Mouse (Mus musculus) urinary bladder, postnatal 4 days (tissue): ENCODE measurements at regions not wholly inside any gene's neighbourhood (a gene's known extent, or its start where the extent isn't known, plus 50 kb on each side); places are given as distances from the start of the nearest gene placed in this dataset.

Experiments
- DNase-seq, 2 experiments: peaks; one replicate each; pipeline ENCODE4 v3.0.0; 2021 to 2022; ENCODE audit warnings: low spot score in 2 of 2

DNA sequence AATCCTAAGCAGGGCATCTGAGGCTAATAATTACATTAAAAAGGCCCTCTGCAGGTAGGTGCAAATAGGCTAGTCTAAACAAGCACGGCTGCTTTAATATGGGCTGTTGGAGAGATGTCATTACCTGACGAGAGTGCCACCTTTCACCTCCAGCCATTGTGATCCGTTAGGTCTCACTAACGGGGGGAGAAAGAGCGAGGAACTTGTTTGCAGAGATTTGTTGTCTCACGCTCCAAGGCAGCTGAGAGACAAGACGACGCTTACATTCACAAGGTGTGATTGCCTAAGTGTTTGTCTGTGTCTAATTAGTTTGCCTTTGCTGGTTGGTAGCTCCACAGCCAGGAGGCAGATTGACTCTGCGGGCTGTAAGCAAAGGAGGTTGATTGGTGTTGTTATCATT lies 180.3 kb downstream of the Zfp326 start:
- DNase-seq: no peak

- DNase-seq: no peak
Observed at GRCm38 (mm10) chr5:106055221-106055620, 178.9 kb downstream of the Zfp326 start.

- DNase-seq: no peak
Observed at GRCm38 (mm10) chr5:106051026-106051425, 174.7 kb downstream of the Zfp326 start.

DNA sequence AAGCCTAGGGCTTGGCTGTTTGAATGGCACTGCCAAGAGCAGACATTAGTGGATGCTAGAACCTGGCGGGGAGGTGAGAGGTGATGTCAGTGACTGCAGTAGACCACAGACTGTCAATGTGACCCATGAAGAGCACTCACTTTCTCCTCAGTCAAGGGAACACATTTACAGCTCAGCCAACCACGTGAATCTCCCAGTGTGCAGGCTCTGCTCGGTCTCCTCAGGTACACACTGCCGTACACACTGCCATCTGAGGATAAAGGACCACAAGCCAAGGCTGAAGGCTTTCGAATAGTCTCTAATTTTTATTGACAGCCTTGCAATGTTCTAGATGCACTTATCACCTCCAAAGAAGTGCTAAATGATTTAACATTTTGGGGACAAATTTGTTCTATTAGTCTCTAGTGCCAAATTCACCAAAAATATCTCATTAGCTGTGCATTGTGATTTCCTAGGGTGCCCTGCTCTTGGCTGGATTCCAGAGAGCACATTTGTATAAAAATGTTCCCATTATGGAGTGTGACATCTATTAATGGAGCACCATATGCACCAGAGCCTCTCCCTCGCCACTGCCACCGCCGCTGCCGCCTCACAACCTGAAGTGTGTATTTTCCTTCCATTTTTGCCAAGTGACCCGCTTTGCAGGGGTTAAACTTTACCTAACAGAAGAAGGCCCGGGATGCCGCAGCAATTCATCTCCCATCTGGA lies 168.7 kb downstream of the Zfp326 start:
- DNase-seq: no peak

DNA sequence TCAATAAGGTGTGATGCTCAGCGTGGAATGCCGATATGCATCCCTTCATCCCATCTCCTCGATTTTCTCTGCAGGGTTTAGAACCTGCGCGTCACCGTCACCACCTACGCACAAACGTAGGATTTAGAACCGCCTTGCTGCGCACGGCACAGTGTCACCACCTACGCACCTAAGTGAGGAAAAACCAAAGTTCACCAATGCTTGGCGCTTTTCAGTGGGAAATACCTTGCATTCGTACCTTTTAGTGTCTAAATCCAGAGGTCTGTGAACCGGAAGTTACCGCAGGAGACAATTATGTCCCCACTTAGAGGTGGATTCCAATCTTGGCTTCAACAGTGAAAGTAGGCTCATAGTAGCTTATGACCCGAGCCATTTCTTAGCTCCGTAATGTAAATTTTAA lies 162.0 kb downstream of the Zfp326 start:
- DNase-seq: no peak

DNA sequence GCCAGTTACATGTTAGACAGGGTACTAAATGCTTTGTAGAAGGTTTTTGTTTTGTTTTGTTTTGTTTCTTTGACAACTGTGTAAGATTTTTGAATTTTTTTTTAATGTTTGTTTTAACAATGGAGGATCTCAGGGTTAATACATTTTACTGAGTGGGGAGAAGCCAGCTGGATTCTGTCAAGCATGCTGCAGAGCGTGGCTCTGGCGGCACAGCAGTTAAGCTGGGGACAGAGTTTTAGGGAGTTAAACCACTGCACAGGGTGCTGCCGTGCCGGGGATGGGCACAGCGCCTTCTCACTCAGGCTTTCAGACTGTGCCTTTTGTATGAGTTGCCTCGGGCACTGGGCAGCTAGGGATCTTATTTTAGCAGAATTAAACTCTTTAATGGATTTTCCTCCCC lies 159.8 kb downstream of the Zfp326 start:
- DNase-seq: no peak

GRCm38 (mm10) chr5:106032956-106033355 lies 156.6 kb downstream of the Zfp326 start:
- DNase-seq: no peak

DNA sequence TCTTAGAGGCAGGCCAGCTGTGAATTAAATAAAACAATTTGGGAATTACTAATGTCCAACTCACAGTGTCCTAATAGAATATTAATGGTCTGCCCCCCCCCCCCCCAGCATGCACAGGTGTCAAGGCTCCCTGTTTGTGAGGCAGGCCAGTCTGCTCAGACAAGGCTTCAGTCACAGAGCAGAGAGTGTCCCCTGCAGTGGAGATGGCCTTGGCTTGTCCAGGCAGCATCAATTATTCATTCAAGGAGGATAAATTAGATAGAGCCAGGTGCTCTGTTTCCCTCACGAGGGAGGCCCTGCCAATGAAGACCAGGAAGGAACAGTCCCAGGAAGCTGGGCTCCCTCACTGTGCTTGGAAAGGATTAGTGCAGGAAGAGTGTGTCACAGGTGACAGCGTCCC lies 150.5 kb downstream of the Zfp326 start:
- no peak for DNase-seq

GRCm38 (mm10) chr5:106004292-106004917 lies 128.0 kb downstream of the Zfp326 start:
- DNase-seq: no peak

- no peak for DNase-seq
Observed at GRCm38 (mm10) chr5:106003321-106004291, 127.2 kb downstream of the Zfp326 start.

DNA sequence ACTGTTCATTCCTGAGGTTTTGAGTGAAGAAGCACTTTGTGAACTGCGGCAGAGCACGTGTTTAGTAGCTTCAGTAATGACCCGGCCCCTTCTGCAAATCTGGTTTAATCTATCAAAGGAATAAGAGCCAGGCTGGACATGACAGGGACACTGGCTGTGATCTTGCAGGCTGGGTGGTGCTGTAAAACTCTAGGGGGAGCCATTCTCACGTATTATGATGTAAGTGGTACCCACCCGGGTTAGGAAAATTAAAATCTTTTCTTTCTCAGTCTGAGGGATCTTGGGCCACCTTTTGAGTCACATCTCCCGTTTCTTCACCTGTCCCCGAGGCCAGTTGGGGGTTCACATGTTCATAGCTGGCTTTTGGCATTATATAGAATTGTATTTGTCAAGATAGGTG lies 126.0 kb downstream of the Zfp326 start:
- no peak for DNase-seq

- no peak for DNase-seq
Observed at GRCm38 (mm10) chr5:105994218-105994617, 117.9 kb downstream of the Zfp326 start.

DNA sequence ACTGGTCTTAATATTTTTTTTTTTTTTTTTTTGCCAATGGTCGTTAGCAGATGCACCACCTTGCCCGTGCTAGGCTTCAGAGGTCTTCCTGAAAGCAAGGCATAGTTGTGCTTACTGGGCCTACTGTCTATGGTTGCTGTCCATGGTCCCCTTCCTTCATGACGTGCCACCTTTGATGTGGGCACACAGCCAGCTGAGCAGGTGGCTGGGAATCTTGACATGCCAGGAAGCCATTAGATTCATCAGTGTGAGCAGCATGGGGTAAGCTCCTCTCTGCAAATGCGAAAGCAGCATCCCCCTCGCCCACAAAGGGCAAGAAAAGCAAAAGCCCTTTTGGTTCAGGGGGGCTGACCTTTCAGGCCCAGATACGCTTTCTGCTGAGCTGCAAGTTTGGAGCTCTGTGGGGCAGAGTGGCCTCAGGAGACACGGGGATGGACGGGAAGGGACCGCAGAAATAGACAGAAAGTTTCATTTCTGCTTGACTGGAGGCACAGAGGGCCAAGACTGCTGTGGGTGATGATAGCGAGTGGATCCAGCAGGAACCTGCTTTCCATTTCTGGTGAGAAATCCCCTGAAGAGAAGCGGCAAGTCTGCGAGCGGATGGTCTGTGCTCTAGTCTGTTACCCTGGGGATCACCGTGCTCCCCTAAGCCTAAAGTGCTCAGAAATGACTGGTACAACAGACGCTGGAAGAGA lies 116.8 kb downstream of the Zfp326 start:
- no peak for DNase-seq

DNA sequence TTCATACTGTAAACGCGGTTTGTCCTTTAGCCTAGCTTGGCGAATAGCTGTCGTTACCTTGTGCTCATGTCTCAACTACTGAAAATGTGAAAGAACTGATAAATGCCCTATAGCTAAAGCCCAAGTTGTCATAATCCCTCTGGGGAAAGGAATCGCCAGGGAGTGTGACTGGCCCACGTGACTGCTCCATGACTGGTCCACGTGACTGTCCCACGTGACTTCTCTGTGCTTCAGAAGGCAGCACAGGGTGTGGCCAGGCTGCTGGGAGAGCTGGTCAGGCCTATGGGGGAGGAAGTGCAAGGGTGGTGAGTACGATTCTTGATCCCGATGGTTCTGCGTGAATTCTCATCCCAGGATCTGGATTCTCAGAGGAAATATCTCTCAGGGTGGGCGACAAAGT lies 114.4 kb downstream of the Zfp326 start:
- no peak for DNase-seq

DNA sequence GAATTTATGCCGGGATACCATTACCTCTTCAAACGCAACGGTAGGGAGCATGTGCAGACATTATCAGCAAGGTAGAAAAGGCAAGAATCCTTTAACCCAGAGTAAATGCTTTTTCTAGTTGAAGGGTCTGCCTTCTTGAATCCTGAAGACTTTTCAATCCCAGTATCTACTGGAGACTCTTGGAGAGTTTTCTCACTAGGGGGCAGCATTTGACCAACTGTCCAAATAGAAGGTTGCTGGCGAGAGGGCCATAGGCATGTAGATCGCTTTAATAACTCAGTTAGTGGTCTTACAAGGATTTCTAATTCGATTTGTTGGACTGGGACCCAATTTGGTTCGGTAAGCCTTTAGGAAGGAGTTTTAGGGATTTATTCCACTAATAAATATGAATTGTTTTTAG lies 110.0 kb downstream of the Zfp326 start:
- DNase-seq: no peak

DNA sequence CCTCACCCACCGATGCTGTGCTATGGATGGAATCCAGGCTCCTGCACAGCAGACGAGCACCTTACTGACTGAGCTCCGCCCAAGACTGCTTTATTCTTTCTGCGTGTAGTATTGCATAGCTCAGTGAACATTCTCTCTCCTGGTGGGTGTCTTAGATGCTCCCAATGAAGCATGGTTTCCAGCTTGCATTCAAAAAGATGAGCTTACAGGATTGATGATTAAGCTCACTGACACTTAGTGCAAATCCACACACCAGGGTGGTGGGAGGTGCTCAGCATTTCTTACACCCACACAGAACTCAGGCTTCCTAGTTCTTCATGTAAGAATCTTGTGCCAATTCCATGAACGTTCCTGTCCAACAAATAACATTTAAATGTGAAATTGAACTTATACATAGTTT lies 106.8 kb downstream of the Zfp326 start:
- DNase-seq: no peak

DNA sequence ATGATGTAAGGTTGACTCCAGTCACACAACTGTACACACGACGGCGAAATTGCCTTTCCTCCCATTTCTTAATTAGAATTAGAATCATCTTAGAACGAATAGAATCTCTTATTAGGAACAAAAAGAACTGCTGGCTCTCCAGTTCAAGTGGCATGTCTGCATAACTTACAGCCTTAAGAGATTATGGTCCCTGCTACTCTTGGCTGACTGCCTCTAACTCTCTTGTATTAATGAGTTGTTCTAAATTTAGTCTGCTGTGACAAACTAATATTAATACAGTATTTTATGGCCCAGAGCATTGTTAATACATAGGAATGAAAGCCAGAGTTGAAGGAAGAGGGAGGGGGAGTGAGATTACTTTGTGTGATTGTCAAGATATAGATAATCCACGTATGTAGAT lies 100.4 kb downstream of the Zfp326 start:
- DNase-seq: no peak

GRCm38 (mm10) chr5:105976076-105976475 lies 99.7 kb downstream of the Zfp326 start:
- no peak for DNase-seq

DNA sequence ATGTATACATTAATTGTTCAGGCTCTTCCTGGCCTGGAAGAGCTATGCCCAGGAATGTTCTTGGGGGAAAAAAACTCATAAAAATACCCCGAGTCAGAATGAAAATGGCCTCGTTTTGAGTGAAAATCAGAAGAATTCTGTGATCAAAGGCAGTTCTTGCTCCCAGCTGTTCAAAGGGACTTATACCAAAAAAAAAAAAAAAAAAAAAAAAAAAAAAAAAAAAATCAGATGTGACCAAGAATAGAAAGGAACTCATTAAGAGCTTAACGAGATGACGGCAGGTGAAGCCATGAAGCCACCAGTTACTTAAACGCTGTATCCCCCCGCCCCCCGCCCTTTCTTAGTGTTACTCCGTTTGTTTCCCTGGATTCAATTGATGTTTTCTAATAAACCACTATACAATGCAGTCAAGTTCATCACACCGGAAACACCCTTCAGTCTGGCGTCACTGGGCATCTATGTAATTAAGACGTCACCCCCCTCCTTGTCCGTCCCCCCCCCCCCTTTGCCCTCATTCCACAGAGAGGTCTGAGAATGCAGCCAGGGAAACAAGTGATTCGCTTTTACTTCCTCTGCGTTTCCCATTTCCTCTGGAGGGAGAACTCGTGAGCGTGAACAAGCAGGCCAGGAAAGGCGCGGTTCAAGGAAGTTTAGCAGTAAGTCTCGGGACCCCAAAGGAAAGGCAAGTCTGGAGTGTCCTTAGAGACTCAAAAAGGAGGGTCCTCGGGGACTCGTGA lies 99.1 kb downstream of the Zfp326 start:
- DNase-seq: no peak

DNA sequence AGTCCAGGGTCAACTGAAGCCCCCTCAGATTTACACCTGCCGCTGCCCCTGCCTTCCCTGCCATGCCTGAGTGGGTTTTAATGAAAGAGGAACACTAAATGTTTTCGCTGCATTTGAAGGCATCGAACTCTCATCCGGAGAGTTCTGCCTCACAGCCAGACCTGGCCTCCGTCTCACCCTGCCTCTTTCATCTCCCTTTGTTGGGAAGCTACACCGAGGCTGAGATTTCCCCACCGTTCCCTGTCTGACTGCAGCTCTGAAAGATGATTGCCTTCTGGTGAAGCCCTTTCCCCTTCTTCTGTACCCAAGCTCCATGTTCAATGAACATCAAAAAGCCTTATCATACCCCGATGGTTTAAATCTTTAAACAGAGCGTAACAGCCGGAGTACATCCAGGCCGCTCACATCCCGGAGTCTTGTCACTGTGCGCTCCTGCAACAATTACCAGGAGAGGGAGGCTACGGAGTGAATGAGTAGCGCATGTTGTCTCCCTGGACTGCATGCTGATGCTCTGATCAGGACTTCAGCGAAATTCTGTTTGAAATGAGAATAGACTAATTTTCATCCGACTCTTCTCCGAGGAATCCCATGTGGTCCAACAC lies 98.3 kb downstream of the Zfp326 start:
- no peak for DNase-seq
